Mouse (Mus musculus) mesoderm, embryonic 11.5 days (tissue): ENCODE measurements at regions not wholly inside any gene's neighbourhood (a gene's known extent, or its start where the extent isn't known, plus 50 kb on each side); places are given as distances from the start of the nearest gene placed in this dataset.

Source experiments
- DNase-seq: peaks from one replicate; pipeline ENCODE4 v3.0.0-alpha.2; 2012; ENCODE audit warnings: low read depth, low spot score

DNA sequence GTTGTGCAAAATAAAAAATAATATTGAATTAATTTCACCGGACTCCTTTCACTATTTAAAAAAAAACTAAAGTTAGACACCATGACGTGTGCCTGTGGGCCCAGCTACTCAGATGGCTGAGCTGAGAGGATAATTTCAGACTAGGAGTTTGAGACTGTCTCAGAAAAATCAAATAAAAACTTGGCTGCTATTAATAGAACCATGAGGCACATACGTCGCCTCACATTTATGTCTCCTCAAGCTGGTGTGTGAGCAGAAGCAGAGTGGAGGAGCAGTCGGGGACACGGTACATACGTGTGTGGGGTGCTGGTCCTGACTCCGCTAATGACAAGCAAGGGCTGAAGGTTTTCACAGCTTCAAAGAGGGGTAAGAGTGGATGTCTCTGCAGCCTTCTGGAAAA is 52.8 kb upstream of the Dmrtb1 start:
- DNase-seq: no peak

DNA sequence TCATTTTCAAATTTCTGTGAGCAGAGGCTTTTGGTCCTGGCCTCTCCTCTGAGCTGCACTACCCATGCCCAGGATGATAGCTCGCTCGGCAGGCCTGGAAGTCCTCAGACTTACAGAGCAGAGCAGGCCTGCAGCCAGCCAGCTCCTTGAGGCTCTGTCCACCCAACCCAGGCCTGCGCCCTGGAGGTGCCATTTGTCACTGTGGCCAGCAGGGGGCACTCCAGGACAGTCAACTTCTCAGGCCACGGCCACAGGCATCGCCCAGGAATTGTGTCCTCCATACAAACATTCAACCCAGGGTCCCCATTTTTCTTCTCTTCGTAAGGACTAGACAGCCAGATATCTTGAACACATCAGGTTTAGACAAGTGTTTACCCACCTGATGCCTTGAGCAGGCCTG is 53.9 kb upstream of the Dmrtb1 start:
- peak; percentile 88 for DNase-seq

DNA sequence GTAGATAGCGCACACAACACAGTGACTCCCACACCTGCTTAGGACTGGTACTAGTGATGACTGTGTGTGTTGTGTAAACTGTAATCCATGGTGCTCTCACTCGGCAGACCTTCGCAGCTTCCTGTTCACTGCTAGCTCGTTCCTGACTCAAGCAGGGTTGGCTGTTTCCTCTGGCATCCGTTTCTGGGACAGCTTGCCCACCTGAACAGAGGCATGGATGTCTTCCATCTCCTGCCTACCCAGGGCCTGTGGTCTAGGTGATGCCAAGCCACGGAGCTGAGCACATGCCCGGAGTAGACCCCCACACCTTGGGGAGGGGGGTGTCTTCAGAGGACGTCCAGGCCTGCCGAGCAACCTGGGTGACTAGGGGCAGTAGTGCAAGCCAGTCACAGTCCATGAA is 54.7 kb upstream of the Dmrtb1 start:
- no peak for DNase-seq

DNA sequence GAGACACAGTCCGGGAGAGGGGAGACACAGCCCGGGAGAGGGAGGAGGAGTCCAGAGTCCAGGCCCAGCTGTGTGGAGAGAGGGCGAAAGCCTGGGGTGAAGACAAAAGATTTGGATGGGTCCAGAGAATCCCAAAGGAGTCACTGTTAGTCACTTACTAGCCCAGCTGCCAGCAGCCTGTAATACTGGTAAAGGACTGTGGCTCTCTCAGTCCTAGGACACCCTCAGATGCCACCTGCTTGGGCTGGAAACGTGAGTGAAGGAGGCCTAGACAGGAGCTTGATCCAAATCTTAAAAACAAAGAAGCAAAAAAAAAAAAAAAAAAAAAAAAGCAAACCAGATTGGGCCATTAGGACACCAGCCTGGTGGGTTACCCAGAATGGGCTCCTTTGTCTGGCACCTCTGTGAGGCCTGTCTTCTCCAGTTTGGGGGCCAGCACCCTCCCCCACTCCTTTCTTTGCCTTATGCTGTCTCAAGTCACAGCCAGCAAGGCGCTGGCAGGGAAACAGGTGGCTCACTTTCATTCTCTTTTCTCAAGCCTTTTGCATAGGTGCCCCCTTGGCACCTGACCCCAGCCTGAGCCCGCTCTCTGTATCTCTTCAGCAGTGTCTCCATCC is 55.9 kb upstream of the Dmrtb1 start:
- DNase-seq: no peak

DNA sequence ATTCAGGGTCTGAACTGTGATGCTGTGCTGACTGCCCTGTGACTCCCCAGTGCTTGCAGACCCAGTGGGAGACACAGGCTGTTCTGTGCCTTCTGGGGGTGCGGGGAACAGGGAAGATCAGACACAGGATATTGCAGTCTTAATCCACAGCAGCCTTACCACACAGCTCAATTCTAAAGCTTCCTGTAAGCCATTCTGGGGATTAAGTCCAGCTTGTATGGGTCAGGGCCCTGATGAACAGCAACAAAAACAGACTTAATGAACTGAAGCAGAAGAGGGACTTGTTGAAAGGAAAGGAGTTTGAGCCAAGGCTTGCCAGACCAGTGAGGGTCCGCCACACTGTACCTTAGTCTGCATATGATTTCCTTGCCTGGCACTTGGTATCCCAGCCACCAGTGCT is 58.4 kb upstream of the Lrp8 start:
- no peak for DNase-seq

DNA sequence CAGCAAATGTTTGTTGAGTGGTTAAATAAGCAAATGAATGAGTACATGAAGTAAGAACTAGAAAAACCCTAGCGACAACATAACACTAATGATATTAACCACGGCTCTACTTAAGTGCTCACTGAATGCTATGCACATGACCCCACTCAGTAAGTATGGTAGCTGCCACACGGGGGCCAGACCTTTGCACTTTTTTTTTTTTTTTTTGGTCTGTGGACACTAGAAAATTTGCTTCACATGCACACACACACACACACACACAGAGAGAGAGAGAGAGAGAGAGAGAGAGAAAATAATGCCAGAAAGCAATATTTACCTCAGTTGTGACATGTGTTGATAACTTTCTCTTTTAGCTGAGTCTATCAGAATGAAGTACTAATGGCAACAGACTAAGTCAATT is 55.7 kb upstream of the Lrp8 start:
- no peak for DNase-seq

DNA sequence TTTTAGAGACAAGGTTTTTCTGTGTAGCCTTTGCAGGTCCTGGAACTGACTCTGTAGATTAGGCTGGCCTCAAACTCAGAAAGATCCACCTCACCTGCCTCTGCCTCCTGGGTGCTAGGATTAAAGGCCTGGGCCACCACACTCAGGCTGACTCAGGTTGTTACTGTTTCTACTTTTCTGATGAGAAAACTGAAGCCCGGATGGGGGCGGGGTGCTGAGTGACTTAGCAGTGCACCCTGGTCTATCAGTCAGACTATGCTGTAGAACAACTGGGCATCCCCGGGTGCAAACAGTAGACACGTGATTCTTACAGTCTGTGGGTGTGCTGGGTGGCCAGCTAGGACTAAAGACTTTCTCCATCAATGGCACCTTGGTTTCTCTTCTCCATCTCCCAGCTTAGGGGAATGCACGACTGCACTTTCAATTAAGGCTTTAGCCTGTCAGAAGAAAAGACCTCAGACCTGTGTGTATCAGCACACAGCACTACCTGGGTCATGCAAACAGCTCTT is 55.1 kb upstream of the Lrp8 start:
- no peak for DNase-seq

DNA sequence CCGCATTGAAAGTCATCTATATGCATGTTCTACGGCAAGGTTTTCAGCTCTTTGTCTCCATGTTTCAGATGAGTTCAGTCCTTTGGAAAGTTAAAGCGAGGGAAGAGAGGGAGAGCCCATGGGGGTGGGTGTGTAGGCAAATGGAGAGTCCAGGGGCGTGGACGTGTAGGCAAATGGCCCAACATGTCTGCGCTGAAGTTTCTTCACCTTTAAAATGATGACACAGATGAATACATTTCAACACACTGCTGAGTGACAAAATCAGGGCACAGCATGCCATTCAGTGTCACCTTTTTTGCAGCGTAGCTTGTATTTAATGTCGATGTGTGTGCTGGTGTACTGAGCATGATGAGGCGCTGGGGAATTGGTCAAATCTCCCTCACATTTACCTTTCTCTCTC is 54.6 kb upstream of the Lrp8 start:
- DNase-seq: no peak

DNA sequence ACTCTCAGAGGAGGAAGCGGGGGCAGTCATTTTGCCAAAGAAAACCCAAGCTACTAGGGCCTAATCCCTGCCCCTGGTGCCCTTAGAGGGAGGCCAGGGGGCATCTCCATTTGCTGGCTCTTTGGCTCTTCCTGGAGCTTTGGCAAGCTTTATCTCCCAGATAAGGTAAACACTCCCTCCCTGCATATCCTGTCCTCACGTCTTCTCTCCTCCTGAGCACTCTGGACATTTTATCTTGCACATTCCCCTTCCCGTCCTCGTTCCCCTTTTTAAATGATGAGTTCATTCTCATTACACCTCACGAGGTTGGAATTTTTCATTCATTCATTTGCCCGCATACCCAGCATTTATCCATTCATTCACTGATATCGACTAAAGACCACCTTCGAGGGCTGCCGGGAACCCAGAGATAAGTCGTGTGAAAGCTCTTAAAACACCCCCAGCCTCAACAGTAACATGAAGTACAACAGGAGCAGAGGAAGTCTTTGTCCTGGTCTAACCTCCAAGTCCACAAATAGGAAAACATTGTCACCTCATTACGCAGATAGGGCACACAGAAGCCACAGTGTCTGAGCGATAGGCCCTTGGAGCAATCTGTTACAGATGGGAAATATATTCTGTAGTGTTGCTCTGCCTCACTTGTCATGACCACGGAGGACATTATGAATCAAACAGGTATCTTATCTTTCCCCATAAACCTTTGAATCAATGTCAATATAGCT is 54.0 kb upstream of the Lrp8 start:
- DNase-seq: no peak

DNA sequence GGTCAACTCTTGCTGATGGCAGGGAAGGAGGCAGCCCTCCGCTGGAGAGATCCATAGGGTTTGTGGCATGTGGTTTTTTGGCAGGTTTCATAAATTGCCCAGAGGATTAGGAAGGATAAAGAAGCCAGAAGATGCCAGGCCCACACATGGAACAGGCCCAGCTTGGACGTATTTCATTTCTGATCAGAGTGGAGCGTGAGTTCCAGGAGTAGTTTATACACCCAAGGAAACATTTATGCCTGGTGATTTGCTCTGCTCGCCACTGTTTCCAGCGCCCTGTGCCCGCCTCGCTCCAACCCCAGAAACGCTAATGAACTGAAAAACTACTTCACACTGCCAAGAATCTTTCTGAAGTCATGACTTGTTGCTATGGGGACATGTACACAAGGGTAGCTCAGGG is 53.0 kb upstream of the Lrp8 start:
- no peak for DNase-seq

DNA sequence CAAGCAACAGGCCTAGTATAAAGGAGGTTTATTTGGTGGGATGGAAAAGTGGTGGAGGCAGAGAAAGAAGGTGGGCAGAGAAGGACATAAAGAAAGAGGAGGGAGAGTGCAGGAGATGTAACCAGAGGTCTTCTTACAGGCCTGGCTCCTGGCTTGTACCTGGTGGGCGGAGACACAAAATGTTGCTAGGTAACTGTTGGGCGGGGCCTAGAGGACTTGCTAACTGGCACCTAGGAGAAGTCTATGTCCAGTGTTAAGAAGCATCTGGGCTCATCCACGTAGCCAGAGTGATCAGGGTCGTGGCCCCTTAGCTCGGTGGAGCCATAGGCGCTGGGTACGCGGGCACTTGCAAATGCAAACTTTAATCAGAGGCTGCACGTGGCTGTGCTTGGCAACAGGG is 52.0 kb upstream of the Lrp8 start:
- DNase-seq: no peak
